Mouse (Mus musculus): Measurements from ENCODE around the gene Gm44973. TPM values are rescaled to one million over a fixed set of nuclear protein-coding genes. Genes with fewer than 3 reads are reported as not detected.
A peak's percentile ranks its signal among the peaks of the same experiment; 100 is the strongest.
"Not testable (repeated sequence)": the region's sequence is repeated elsewhere in the genome, so short reads cannot be mapped to it uniquely, and the experiment has no call there.

Gm44973 gene
- polyA plus RNA-seq, 1 experiment from 2014 or later, result 4.7 TPM

- Histone ChIP-seq H3K36me3 (ENCODE audit: insufficient read depth, low read length) (peaks cover 30% of the 10 kb centered on the region), H3K4me3 (replicated peaks; ENCODE audit: low read depth, low read length) (no peak overlapping the region), H3K4me1 (replicated peaks; ENCODE audit: insufficient read depth, low read length) (peaks cover 6% of the 10 kb centered on the region; the same call in 1 of the 2 replicates), H3K9me3 (replicated peaks; ENCODE audit: low read length) (no peaks in the 10 kb centered on the region), H3K9ac (ENCODE audit: low read depth, low read length) (no peak overlapping the region), H3K27me3 (ENCODE audit: insufficient read depth, low read length) (no peaks in the 10 kb centered on the region), H3K4me2 (ENCODE audit: low read length) (no peak overlapping the region), H3K27ac (no peak overlapping the region)
- DNase-seq (ENCODE audit: low spot score) (no peak), ATAC-seq (replicated peaks; ENCODE audit: low FRiP score, low read depth) (no peak)
- no peak for TF ChIP-seq CTCF (IDR thresholded peaks at IDR 0.05; ENCODE audit: low read depth)
- WGBS, result 93% methylated on average over 6 of the region's 6 CpGs
Measured at GRCm38 (mm10) chr7:5064886-5065285, 49.6 kb downstream of the Gm44973 start.

GRCm38 (mm10) chr7:5073586-5073985, 58.3 kb downstream of the Gm44973 start:
- no peak for TF ChIP-seq CTCF (IDR thresholded peaks at IDR 0.05; ENCODE audit: low read depth)
- ATAC-seq (replicated peaks; ENCODE audit: low FRiP score, low read depth) (no peak), DNase-seq (ENCODE audit: low spot score) (no peak)
- Histone ChIP-seq H3K4me1 (replicated peaks; ENCODE audit: insufficient read depth, low read length) (no peaks in the 10 kb centered on the region), H3K4me2 (ENCODE audit: low read length) (no peak overlapping the region), H3K9ac (ENCODE audit: low read depth, low read length) (no peak overlapping the region), H3K9me3 (replicated peaks; ENCODE audit: low read length) (no peaks in the 10 kb centered on the region), H3K27ac (no peak overlapping the region), H3K27me3 (ENCODE audit: insufficient read depth, low read length) (no peaks in the 10 kb centered on the region), H3K36me3 (ENCODE audit: insufficient read depth, low read length) (peaks cover 80% of the 10 kb centered on the region), H3K4me3 (replicated peaks; ENCODE audit: low read depth, low read length) (no peak overlapping the region)
- WGBS, result 70% methylated on average over 1 of the region's 1 CpGs

GRCm38 (mm10) chr7:5074984-5075383, 59.7 kb downstream of the Gm44973 start:
- Histone ChIP-seq H3K4me1 (replicated peaks; ENCODE audit: insufficient read depth, low read length) (no peaks in the 10 kb centered on the region), H3K9ac (ENCODE audit: low read depth, low read length) (no peak overlapping the region), H3K4me2 (ENCODE audit: low read length) (no peak overlapping the region), H3K27me3 (ENCODE audit: insufficient read depth, low read length) (no peaks in the 10 kb centered on the region), H3K27ac (no peak overlapping the region), H3K9me3 (replicated peaks; ENCODE audit: low read length) (no peaks in the 10 kb centered on the region), H3K36me3 (ENCODE audit: insufficient read depth, low read length) (peaks cover 68% of the 10 kb centered on the region), H3K4me3 (replicated peaks; ENCODE audit: low read depth, low read length) (no peak overlapping the region)
- ATAC-seq (replicated peaks; ENCODE audit: low FRiP score, low read depth) (no peak), DNase-seq (ENCODE audit: low spot score) (no peak)
- no peak for TF ChIP-seq CTCF (IDR thresholded peaks at IDR 0.05; ENCODE audit: low read depth)
- WGBS, result 91% methylated on average over 5 of the region's 5 CpGs

GRCm38 (mm10) chr7:5076931-5077330, 61.6 kb downstream of the Gm44973 start:
- no peak for TF ChIP-seq CTCF (IDR thresholded peaks at IDR 0.05; ENCODE audit: low read depth)
- DNase-seq (ENCODE audit: low spot score) (no peak), ATAC-seq (replicated peaks; ENCODE audit: low FRiP score, low read depth) (no peak)
- 82% methylated on average over 2 of the region's 2 CpGs for WGBS
- Histone ChIP-seq H3K36me3 (ENCODE audit: insufficient read depth, low read length) (peaks cover 50% of the 10 kb centered on the region), H3K4me3 (replicated peaks; ENCODE audit: low read depth, low read length) (no peak overlapping the region), H3K4me1 (replicated peaks; ENCODE audit: insufficient read depth, low read length) (no peaks in the 10 kb centered on the region), H3K4me2 (ENCODE audit: low read length) (no peak overlapping the region), H3K9ac (ENCODE audit: low read depth, low read length) (no peak overlapping the region), H3K27ac (no peak overlapping the region), H3K27me3 (ENCODE audit: insufficient read depth, low read length) (no peaks in the 10 kb centered on the region), H3K9me3 (replicated peaks; ENCODE audit: low read length) (no peaks in the 10 kb centered on the region)

GRCm38 (mm10) chr7:5079365-5080009, 64.2 kb downstream of the Gm44973 start:
- H3K27ac ChIP-seq, result peak overlapping the region; percentile 96
- H3K4me1 ChIP-seq (replicated peaks; ENCODE audit: insufficient read depth, low read length); H3K9me3 ChIP-seq (replicated peaks; ENCODE audit: low read length); H3K27me3 ChIP-seq (ENCODE audit: insufficient read depth, low read length); DNase-seq (ENCODE audit: low spot score); ATAC-seq (replicated peaks; ENCODE audit: low FRiP score, low read depth): not testable (repeated sequence)
- H3K4me3 ChIP-seq (replicated peaks; ENCODE audit: low read depth, low read length), result peak overlapping the region; percentile 99
- 39% methylated on average over 9 of the region's 13 CpGs for WGBS
- H3K36me3 ChIP-seq (ENCODE audit: insufficient read depth, low read length), result peaks cover 38% of the 10 kb centered on the region
- H3K9ac ChIP-seq (ENCODE audit: low read depth, low read length), result peak overlapping the region; percentile 97
- H3K4me2 ChIP-seq (ENCODE audit: low read length), result peak overlapping the region; percentile 61

- H3K4me1 ChIP-seq (replicated peaks; ENCODE audit: insufficient read depth, low read length), result no peaks in the 10 kb centered on the region; the same call in 1 of the 2 replicates
- H3K9me3 ChIP-seq (replicated peaks; ENCODE audit: low read length), result no peaks in the 10 kb centered on the region
- peak within 1 kb of the TSS; percentile 61 for H3K4me2 ChIP-seq (ENCODE audit: low read length)
- peaks cover 41% of the 10 kb centered on the region for H3K36me3 ChIP-seq (ENCODE audit: insufficient read depth, low read length)
- peak within 1 kb of the TSS; percentile 97 for H3K9ac ChIP-seq (ENCODE audit: low read depth, low read length)
- TF ChIP-seq CTCF (IDR thresholded peaks at IDR 0.05; ENCODE audit: low read depth), result no peak
- H3K27me3 ChIP-seq (ENCODE audit: insufficient read depth, low read length), result no peaks in the 10 kb centered on the region
- DNase-seq (ENCODE audit: low spot score) (peak; percentile 98), ATAC-seq (replicated peaks; ENCODE audit: low FRiP score, low read depth) (peak; percentile 97)
- under 1% methylated on average over 80 of the region's 81 CpGs for WGBS
- H3K27ac ChIP-seq, result peak within 1 kb of the TSS; percentile 96
- peak within 1 kb of the TSS; percentile 99 for H3K4me3 ChIP-seq (replicated peaks; ENCODE audit: low read depth, low read length)
Measured at GRCm38 (mm10) chr7:5080010-5080751, 64.9 kb downstream of the Gm44973 start, which contains the start of gene Epn1. Gene Epn1 (plus strand): TSS chr7:5080235.
